ENCODE assay signal across 11 mouse cellular contexts in genomic region chr9:49884516-49885343, GRCm38 (mm10).
DNase-seq lines count a peak whose midpoint lies in the region; ATAC-seq and TF ChIP-seq lines count a peak whose summit lies in the region.
"Had no signal": no experiment of that assay in that cellular context is flagged by ENCODE, and none has a peak within 500 bp of the region (broad histone marks: within the 10 kb centered on the region; RNA-seq: fewer than 3 reads in every experiment).

No protein-coding gene starts in this region.

- ATAC-seq in stomach, postnatal 0 days (ENCODE audit: low FRiP score, low TSS enrichment): no peak

- WGBS in cerebellum, adult 2 months: 30% methylated on average over 12 of the region's 12 CpGs
- WGBS in stomach, postnatal 0 days: 73% methylated on average over 12 of the region's 12 CpGs

- H3K27me3 ChIP-seq in cerebellum, adult 2 months (ENCODE audit: control insufficient read depth, insufficient read depth, low read length): no peaks in the 10 kb centered on the region
- no peaks in the 10 kb centered on the region for H3K27me3 ChIP-seq in stomach, postnatal 0 days (ENCODE audit: control insufficient read depth, insufficient read depth, low read length)
- H3K27me3 ChIP-seq: limb, embryonic 15.5 days had no signal

- no peak overlapping the region for H3K4me2 ChIP-seq in stomach, postnatal 0 days (replicated peaks; ENCODE audit: low read depth)
- H3K4me2 ChIP-seq: limb, embryonic 15.5 days had no signal

- H3K27ac ChIP-seq in cerebellum, adult 2 months (ENCODE audit: insufficient read depth, low read length): no peak overlapping the region
- H3K27ac ChIP-seq in stomach, postnatal 0 days (replicated peaks): no peak overlapping the region
- H3K27ac ChIP-seq: limb, embryonic 15.5 days had no signal

- intact Hi-C loops in left cerebral cortex, postnatal 4 days (cut with DNase I): no loop called here

- H3K9ac ChIP-seq in stomach, postnatal 0 days (ENCODE audit: low read length): no peak overlapping the region
- H3K9ac ChIP-seq: limb, embryonic 15.5 days had no signal

- no peak for TF ChIP-seq POLR2A in cerebellum, adult 2 months (IDR thresholded peaks at IDR 0.05; ENCODE audit: borderline replicate concordance, insufficient read depth, low read length)

- no peak for TF ChIP-seq CTCF in cerebellum, adult 2 months (IDR thresholded peaks at IDR 0.05; ENCODE audit: borderline replicate concordance, insufficient read depth, low read depth, low read length)
- TF ChIP-seq CTCF in stomach, postnatal 0 days (IDR thresholded peaks at IDR 0.05; ENCODE audit: low read depth): no peak

- no peaks in the 10 kb centered on the region for H3K36me3 ChIP-seq in stomach, postnatal 0 days (ENCODE audit: control insufficient read depth, insufficient read depth, low read length)
- H3K36me3 ChIP-seq: limb, embryonic 15.5 days had no signal

- TF ChIP-seq EP300 in stomach, postnatal 0 days (optimal IDR thresholded peaks at IDR 0.05): no peak

- H3K4me3 ChIP-seq in cerebellum, adult 2 months (replicated peaks; ENCODE audit: insufficient read depth, low read depth, low read length): no peak overlapping the region
- H3K4me3 ChIP-seq in stomach, postnatal 0 days (ENCODE audit: low read depth, low read length): no peak overlapping the region
- H3K4me3 ChIP-seq: limb, embryonic 15.5 days had no signal

- H3K4me1 ChIP-seq in cerebellum, adult 2 months (ENCODE audit: control insufficient read depth, insufficient read depth, low read length): peaks cover 3% of the 10 kb centered on the region; the same call in 1 of the 2 replicates
- H3K4me1 ChIP-seq in stomach, postnatal 0 days (replicated peaks; ENCODE audit: control insufficient read depth, insufficient read depth): no peaks in the 10 kb centered on the region
- H3K4me1 ChIP-seq: limb, embryonic 15.5 days had no signal

- H3K9me3 ChIP-seq in stomach, postnatal 0 days (ENCODE audit: control insufficient read depth, low read length): no peaks in the 10 kb centered on the region
- H3K9me3 ChIP-seq: limb, embryonic 15.5 days had no signal

- peak; percentile 73 for DNase-seq in left cerebral cortex, postnatal 4 days
- DNase-seq in left cerebral cortex, adult 9 months (ENCODE audit: low spot score in 2 of 2): no peak
- peak; percentile 82 to 91 for DNase-seq in cerebellum, adult 2 months
- DNase-seq in gastrocnemius, adult 8-10 months (ENCODE audit: low spot score in 2 of 2): peak; percentile 32 to 38
- peak; percentile 83 for DNase-seq in heart, postnatal 4 days
- no peak for DNase-seq in stomach, postnatal 0 days (ENCODE audit: low spot score)
- no peak for DNase-seq in adipocyte (ENCODE audit: low spot score)
- no peak for DNase-seq in spleen, adult 18-20 months
- DNase-seq: lung, postnatal 14 days; thymus, postnatal 36 days had no signal

Comparison
In these comparisons a context has a peak if more than half of its experiments do, and no peak if none do; other contexts are left out.
1. DNase-seq: peak in left cerebral cortex, postnatal 4 days (single experiment), cerebellum, adult 2 months (2 of 2), gastrocnemius, adult 8-10 months (2 of 2) and heart, postnatal 4 days (single experiment); none in left cerebral cortex, adult 9 months (0 of 2), stomach, postnatal 0 days (single experiment), adipocyte (single experiment) and spleen, adult 18-20 months (0 of 2).